Mouse (Mus musculus) ZHBTc4 (cell line): ENCODE measurements at regions not wholly inside any gene's neighbourhood (a gene's known extent, or its start where the extent isn't known, plus 50 kb on each side); places are given as distances from the start of the nearest gene placed in this dataset.

Experiments
- DNase-seq: peaks from one replicate; pipeline ENCODE4 v3.0.0-alpha.2; 2011; ENCODE audit warnings: low read depth, low spot score

GRCm38 (mm10) chr15:97188545-97188944, 58.4 kb upstream of the Pced1b start:
- no peak for DNase-seq

GRCm38 (mm10) chr15:97187831-97188230, 59.1 kb upstream of the Pced1b start:
- no peak for DNase-seq

GRCm38 (mm10) chr15:97186034-97186433, 60.9 kb upstream of the Pced1b start:
- DNase-seq, result no peak

GRCm38 (mm10) chr15:97182617-97183038, 64.3 kb upstream of the Pced1b start:
- DNase-seq, result no peak

- no peak for DNase-seq
Observed at GRCm38 (mm10) chr15:97180970-97181669, 65.8 kb upstream of the Pced1b start.

- no peak for DNase-seq
Observed at GRCm38 (mm10) chr15:97178286-97178685, 68.6 kb upstream of the Pced1b start.

- no peak for DNase-seq
Observed at GRCm38 (mm10) chr15:97177806-97178205, 69.1 kb upstream of the Pced1b start.

GRCm38 (mm10) chr15:97174989-97175388, 71.9 kb upstream of the Pced1b start:
- no peak for DNase-seq

- peak; percentile 84 for DNase-seq
Observed at GRCm38 (mm10) chr15:97173233-97173632, 73.7 kb upstream of the Pced1b start.

GRCm38 (mm10) chr15:97170074-97170473, 76.8 kb upstream of the Pced1b start:
- DNase-seq, result no peak

GRCm38 (mm10) chr15:97169381-97169780, 77.5 kb upstream of the Pced1b start:
- no peak for DNase-seq

GRCm38 (mm10) chr15:97167116-97167515, 79.8 kb upstream of the Pced1b start:
- DNase-seq, result peak; percentile 92

- DNase-seq, result no peak
Observed at GRCm38 (mm10) chr15:97164616-97165015, 82.3 kb upstream of the Pced1b start.

- DNase-seq, result no peak
Observed at GRCm38 (mm10) chr15:97163971-97164370, 82.9 kb upstream of the Pced1b start.

- DNase-seq, result no peak
Observed at GRCm38 (mm10) chr15:97163090-97163489, 83.8 kb upstream of the Pced1b start.

GRCm38 (mm10) chr15:97162305-97162704, 84.6 kb upstream of the Pced1b start:
- no peak for DNase-seq

- no peak for DNase-seq
Observed at GRCm38 (mm10) chr15:97161530-97161929, 85.4 kb upstream of the Pced1b start.

- no peak for DNase-seq
Observed at GRCm38 (mm10) chr15:97152354-97152753, 94.6 kb upstream of the Pced1b start.

- no peak for DNase-seq
Observed at GRCm38 (mm10) chr15:97151793-97152192, 95.1 kb upstream of the Pced1b start.

GRCm38 (mm10) chr15:97150983-97151735, 95.4 kb upstream of the Slc38a4 start:
- peak; percentile 67 for DNase-seq

GRCm38 (mm10) chr15:97141958-97142357, 86.2 kb upstream of the Slc38a4 start:
- no peak for DNase-seq

- DNase-seq, result no peak
Observed at GRCm38 (mm10) chr15:97138265-97138664, 82.5 kb upstream of the Slc38a4 start.

GRCm38 (mm10) chr15:97135291-97135690, 79.5 kb upstream of the Slc38a4 start:
- DNase-seq, result peak; percentile 84
